Mouse (Mus musculus): Measurements from ENCODE around the gene Olfr131.
"Not testable (repeated sequence)": the region's sequence is repeated elsewhere in the genome, so short reads cannot be mapped to it uniquely, and the experiment has no call there.

Gene Olfr131

GRCm38 (mm10) chr17:38088593-38088992 lies at the start of gene Olfr131:
Gene Olfr131, minus strand, starts transcription at chr17:38088693.
- DNase-seq = no peak

DNA sequence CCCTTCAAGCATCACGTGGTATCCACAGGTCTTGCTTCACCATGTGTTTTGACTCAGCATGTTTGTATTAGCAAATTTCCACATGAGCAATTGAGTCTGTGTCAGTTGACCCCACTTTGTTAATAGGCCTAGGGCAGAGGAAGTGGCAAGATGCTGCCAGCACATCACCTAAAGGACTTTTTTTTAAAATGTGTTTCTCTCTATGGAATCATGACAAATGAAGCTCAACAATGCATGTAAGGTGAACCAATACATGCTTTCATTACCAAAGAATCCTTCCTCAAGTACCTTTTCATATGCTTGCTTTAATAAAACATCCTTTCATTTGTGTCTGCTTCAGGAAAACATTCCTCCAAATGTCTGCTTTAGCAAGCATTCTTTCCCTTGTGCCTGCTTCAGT lies 45.9 kb upstream of the Olfr131 start, which contains the start of gene Olfr132:
Gene Olfr132, minus strand, starts transcription at position 101 of the 400 bp plus-strand sequence.
- DNase-seq = no peak

GRCm38 (mm10) chr17:38125371-38125770 lies 36.9 kb upstream of the Olfr131 start:
- DNase-seq = not testable (repeated sequence)

DNA sequence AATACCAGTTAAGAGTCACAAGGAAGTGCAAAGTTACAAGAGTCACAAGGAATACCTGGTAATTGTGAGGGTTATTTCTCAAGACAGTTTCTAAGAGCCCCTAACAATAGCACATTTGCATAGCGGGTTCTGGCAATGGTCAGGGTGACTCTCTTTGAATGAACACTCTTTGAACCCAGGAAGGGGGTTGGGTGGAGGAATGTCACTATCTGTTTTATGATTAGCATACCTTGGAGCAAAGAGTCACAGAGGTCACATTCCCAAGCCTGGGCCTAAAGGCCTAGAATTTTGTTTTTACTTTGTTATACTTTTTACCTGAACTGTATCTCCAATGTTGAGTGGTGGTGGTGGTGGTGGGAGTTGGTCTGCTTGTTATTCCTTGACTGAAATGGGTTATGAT lies 35.7 kb upstream of the Olfr131 start:
- DNase-seq = not testable (repeated sequence)

DNA sequence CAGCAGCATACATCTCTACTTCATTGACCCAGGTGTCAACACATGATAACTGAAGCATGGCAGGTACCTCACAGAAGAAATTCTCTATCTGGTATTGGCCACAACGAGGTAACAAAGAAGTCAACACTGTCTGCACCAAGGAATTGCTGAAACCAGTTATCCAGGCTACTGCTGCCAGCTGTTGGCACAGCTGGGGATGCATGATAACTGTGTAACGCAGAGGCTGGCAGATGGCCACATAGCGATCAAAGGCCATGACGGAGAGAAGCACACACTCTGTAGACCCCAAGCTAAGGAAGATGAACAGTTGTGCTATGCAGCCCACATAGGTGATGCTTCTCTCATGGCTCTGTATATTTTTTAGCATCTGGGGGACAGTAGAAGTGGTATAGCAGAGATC lies 6.1 kb downstream of the Olfr131 start:
- DNase-seq = no peak

DNA sequence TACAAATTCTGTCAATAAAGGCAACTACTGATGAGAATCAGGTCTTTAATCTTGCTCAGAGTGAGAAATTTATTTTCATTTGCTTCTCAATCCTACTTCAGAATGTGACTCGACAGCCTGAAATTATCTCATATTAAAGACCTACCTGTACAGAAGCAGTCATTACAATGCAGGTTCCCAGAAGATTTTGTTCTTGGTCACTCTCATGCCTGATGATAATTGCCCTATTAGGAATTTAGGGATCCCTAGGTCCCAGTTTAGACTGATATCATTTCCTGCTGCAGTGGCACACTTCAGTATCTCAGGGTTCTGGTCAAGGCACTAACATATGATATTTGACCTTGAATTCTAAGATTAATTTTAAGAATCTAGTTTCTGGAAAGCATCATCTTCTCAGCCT lies 24.9 kb downstream of the Olfr131 start, which contains the start of gene Olfr130:
Gene Olfr130, plus strand, starts transcription at position 301 of the 400 bp plus-strand sequence.
- no peak for DNase-seq

DNA sequence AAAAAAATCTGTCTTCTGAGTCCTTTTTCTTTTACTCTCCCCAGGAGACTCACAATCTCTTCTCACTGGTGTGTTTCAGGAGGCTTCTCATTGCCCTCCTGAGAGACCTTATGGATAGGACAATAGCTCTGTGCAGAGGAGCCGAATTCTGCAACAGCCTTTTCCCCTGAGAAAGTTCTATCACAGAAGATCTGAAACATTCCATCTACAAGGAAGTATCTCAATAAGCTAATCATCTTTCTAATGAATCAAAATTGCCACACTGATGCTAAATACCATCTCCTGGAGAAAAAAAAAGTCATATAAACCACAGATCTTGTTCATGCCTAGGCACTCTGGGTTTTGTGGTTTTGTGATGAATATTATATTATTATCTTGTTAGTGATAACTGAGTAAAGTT lies 28.5 kb downstream of the Olfr131 start, which contains the start of gene Olfr129:
Gene Olfr129, minus strand, starts transcription at position 101 of the 400 bp plus-strand sequence.
- no peak for DNase-seq
